Mouse (Mus musculus) gastrocnemius, postnatal 14 days (tissue): ENCODE results near the gene Il17re. TPM values are rescaled to one million over a fixed set of nuclear protein-coding genes. Genes with fewer than 3 reads are reported as not detected.

Experiments
- DNase-seq: peaks from one replicate; pipeline ENCODE4 v3.0.0; 2021; ENCODE audit warnings: mixed read lengths
- intact Hi-C: fragments of 180-260 bp; cut with DNase I; formaldehyde crosslinking; loops from one replicate; pipeline ENCODE4 v1.15.1; 2025; ENCODE audit warnings: low total_unique reads
- total RNA-seq, 2 experiments: library from RNA; stranded (reverse); gene quantifications; 2 replicates each; pipeline ENCODE4 v1.2.3; 2021

Il17re gene
- total RNA-seq, 2 experiments from 2014 or later = 0.31 to 0.49 TPM

- peak; percentile 48 for DNase-seq
- intact Hi-C loops = no loop called here
Measured at GRCm38 (mm10) chr6:113482477-113483099, 24.3 kb downstream of the Il17re start.

GRCm38 (mm10) chr6:113483100-113483615 lies 24.9 kb downstream of the Il17re start, which contains the start of gene Creld1:
Creld1 (plus strand) TSS chr6:113483297.
- peak; percentile 94 for DNase-seq
- intact Hi-C loops = no loop called here

DNA sequence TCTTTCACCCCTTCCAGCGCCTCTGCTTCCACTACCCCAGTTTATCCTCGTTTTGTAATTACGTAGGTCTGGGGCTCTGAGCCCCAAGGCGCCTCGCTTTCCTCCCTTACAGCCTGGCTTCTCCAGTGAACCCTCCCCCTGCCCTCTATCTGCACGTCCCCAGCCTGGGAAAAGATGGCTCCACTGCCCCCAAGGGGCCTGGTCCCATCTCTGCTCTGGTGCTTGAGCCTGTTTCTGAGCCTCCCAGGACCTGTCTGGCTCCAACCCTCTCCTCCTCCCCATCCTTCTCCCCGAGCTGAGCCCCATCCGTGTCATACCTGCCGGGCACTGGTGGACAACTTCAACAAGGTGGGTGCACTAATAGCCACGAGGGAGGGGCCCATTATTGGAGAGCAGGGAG lies 25.4 kb downstream of the Il17re start:
- intact Hi-C loops = no loop called here
- DNase-seq = no peak

DNA sequence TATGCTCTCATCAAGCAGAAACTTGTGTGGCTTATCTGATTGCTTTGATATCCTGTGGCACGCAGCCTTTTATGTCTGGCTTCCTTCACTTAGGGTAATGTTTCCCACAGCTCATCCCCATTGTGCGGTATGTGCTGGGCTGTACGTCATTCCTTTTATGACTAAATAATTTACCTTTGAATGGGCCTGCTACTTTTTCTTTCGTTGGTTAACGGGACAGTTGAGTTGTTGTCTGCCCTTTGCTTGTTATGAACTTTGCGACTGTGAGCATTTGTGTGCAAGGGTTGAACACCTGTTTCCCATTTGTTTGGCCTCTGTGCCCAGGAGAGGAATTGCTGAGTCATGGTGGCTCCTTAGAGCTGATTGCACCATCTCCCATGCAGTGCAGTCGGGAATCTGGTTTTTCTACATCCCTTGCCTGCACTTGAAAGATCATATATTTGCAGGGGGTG lies 28.9 kb downstream of the Il17re start:
- DNase-seq = no peak
- intact Hi-C loops = no loop called here

- DNase-seq = no peak
- intact Hi-C loops = no loop called here
Measured at GRCm38 (mm10) chr6:113489410-113489809, 31.1 kb downstream of the Il17re start.

- no peak for DNase-seq
- intact Hi-C loops = no loop called here
Measured at GRCm38 (mm10) chr6:113492101-113492864, 34.0 kb downstream of the Il17re start.

- DNase-seq = peak; percentile 82
- intact Hi-C loops = no loop called here
Measured at GRCm38 (mm10) chr6:113494258-113494788, 36.0 kb downstream of the Il17re start.

DNA sequence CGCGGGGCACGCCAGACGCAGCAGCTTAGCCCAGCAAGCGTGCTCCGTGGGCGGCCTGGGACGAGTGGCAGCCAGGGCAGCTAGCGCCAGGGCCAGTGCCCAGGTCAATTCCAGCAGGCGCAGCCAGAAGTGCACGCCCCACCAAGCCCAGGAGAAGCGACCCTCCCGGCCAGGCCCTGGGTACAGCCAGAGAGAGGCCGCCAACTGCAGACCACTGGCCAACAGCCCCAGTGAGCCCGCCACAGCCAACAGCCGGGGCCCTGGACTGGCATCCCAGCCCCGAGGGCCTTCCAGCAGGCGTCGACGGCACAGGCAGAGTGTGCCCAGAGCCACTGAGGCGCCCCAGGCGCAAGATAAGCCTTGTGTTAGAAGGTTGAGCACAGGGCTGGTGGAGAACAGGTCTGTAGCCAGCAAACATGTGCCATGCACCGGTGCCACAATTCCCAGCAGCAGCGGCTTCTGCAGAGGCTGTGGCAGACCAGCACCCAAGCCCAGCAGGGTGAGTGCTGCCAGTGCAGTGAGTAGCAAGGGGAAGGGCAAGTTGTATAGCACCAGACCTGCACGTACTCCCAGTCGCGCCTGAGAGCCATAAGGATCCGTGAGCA lies 36.9 kb downstream of the Il17re start:
- intact Hi-C loops = no loop called here
- peak; percentile 43 for DNase-seq

DNA sequence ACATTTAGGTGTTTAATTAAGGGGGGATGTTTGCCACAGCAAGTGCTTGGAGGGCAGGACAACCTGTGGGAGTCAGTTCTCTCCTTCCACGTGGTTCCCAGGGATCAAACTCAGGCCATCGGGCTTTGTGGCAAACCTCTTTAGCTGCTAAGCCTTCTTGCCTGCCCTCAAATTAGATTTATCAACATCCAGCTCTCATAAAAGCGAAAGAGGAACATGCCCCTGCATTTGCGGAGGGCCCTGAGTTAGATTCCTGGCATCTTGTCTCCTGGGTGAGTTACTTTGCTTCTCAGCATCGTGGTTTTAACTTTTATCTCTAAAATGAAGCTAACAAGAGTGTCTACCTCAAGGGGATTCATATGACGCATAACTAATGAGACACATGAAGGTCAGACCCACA lies 41.1 kb downstream of the Il17re start:
- intact Hi-C loops = no loop called here
- no peak for DNase-seq

- intact Hi-C loops = no loop called here
Measured at GRCm38 (mm10) chr6:113501388-113502084, 43.3 kb downstream of the Il17re start, which contains the start of gene Prrt3. Prrt3 (minus strand) TSS chr6:113501931.

DNA sequence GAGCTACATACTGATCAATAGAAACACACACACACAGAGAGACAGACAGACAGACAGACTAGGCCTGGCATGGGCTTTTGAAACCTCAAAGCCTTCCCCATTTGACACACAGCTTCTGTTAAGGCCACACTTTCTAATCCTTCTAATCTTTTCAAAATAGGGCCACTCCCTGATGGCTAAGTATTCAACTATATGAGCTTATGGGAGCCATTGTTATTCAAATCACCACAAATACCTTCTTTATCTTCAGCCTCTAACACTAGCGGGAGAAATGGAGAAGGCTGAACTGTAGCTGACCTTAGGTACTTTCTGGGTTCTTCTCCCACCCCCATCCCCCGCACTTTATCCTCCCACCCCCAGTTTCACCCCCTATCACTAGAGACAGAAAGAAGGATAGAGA lies 44.5 kb downstream of the Il17re start:
- no peak for DNase-seq
- intact Hi-C loops = no loop called here

More at GRCm38 (mm10) chr6:113501388-113502084, 43.3 kb downstream of the Il17re start, which contains the start of gene Prrt3:
- no peak for DNase-seq

GRCm38 (mm10) chr6:113505689-113506088 lies 47.4 kb downstream of the Il17re start:
- DNase-seq = no peak
- intact Hi-C loops = no loop called here

DNA sequence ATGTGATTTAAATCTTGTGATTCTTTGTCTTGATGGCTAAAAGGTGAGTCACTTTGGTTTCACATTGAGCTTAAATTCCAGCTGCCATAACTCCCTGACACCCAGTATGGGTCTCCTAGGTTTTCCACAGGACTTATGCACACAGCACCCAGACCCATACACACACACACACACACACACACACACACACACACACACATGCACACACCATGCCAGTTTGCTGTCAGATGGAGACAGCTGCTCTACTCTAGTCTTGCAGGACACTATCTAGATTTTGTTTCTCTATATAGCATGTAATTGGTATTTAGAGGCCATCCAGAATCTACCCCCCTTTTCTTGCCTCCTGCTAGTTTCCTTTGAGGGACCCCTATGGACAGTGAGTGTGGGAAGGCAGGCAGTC lies 48.8 kb downstream of the Il17re start:
- DNase-seq = no peak
- intact Hi-C loops = no loop called here

DNA sequence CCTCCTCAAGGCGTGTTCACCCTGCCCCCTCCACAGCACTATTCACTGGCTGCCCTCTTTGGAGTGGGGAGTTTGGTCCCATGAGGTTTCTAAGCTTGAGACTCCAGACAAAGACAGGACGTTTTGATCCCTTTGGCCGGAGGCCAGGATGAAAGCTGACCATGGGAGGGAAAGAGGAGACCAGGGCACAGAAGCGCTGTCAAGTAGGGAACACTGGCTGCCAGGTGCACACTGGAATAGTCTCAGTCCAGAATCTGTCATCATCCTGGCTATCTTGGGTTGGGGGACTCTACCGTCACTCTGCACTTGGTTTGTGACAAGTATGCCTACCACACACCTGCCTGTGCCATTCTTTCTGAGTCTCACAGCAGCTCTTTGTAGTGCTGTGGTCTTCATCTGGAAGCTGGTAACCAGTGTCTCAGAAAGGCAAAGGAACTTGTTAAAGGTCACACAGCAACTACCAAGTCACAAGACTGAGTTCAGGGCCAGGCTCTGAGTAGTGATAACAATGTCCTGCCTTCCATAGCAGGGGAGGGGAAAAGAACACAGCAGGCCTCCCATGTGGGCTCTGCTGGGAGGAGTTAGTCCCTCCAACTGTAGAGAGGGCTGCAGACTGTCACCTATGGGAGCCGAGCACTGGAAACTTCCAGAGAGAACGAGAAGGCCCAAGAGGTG lies 50.1 kb downstream of the Il17re start:
- intact Hi-C loops = no loop called here
- DNase-seq = peak; percentile 68

- peak; percentile 69 for DNase-seq
- intact Hi-C loops = no loop called here
Measured at GRCm38 (mm10) chr6:113508947-113509280, 50.6 kb downstream of the Il17re start.

DNA sequence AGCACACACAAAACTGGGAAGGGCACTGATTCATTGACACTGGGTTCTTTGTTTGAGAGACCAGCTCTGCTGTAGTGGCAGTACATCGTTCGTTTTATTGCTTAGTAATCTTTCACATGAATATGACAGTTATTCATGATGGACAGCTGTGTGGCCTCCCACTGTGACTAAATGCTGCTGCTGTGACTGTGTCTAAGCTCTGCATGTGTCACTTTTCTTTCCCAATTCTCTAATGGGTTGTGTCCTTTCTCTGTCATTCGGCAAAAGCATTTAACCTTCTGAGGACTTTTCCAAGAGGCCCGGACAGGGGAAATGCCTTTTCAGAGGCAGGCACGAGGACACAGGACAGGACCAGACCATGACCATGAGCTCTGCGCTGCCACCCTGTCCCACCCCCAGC lies 55.7 kb downstream of the Il17re start:
- intact Hi-C loops = no loop called here
- no peak for DNase-seq

DNA sequence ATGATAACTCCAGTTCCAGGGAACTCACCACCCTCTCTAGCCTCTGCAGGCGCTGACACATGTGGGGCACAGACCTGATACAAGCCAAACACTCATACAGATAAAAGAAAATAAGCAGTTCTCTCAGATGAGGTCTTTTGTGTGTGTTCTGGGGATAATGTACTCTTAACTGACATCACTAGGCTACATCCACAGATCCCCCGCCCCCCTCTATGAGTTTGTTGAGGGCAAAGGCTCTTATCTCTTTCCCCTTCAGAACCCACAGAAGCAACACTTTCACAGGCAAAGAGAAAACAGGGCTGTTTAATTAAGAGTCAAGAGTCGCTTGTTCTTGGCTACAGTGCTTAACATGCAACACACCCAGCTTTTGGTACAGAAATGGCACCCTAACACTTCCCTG lies 56.3 kb downstream of the Il17re start:
- intact Hi-C loops = no loop called here

DNA sequence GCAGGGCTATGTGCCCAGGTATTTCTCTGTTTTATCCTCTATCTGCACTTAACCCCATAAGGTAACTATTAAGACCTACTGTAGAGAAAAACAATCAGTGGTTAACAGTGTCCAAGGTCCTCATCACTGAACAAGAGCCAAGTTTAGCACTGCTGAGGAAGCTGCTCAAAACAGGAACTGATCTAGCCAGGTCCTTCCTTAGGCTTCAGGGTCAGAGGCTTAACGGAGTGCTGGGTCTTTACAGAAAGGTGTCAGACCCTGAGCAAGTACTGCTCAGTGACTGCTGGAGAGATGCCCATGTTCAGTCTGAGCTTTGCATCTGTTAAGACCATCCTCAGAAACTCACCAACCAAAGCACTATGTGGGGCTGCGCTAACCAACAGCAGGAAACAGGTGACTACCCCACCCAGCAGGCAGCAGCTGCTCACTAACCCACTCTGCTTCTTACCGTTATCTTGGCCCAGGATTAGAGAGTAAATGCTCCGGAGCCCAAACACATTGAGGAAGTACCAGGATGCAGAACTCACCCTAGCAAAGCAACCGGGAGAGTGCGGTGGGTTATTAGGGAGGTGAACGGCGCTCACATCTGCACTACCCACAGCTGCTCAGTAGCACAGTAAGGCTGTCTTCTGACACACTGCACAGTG lies 59.3 kb downstream of the Il17re start:
- intact Hi-C loops = no loop called here
- no peak for DNase-seq

More for the DNA sequence above, 56.3 kb downstream of the Il17re start:
- DNase-seq = no peak
